Mouse (Mus musculus): ENCODE measurements around the gene Gm5926. TPM values are rescaled to one million over a fixed set of nuclear protein-coding genes. Genes with fewer than 3 reads are reported as not detected.
"Not testable (repeated sequence)": the region's sequence is repeated elsewhere in the genome, so short reads cannot be mapped to it uniquely, and the experiment has no call there.

Gene Gm5926
- not detected for total RNA-seq (2021)

DNA sequence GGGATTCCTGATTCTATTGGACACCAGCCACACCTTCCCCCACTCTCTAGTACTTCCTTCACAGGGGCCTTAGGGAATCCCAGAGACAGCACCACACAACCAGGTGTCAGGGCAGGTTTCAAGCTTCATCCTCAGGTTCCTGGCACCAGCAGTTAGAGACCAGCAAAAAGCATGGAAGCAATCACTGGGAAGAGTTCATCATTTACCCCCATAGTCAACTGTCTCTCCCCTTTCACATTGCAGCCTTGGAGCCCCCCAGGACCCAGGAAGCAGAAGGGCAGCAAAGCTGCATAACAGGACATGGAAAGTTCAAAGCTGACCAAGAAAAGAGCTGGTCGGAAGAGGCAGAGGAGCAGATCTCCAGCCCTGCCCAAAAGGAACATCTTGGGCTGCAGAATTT, at the start of gene Gm5926:
Gm5926 (plus strand) TSS at position 301 of the 400 bp plus-strand sequence.
- DNase-seq (ENCODE audit: extremely low spot score in 1 of 2, low spot score in 1 of 2), result not testable (repeated sequence)

DNA sequence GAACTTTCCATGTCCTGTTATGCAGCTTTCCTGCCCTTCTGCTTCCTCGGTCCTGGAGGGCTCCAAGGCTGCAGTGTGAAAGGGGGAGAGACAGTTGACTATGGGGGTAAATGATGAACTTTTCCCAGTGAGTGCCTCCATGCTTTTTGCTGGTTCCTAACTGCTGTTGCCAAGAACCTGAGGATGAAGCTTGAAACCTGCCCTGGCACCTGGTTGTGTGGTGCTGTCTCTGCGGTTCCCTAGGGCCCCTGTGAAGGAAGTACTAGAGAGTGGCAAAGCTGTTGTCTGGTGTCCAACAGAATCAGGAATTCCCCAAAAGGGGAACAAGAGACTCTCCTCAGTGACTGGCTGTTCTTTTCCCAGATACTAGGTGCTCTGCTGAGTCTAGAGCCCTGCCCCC, 49.5 kb upstream of the Gm5926 start:
- not testable (repeated sequence) for DNase-seq (ENCODE audit: extremely low spot score in 1 of 2, low spot score in 1 of 2)

DNA sequence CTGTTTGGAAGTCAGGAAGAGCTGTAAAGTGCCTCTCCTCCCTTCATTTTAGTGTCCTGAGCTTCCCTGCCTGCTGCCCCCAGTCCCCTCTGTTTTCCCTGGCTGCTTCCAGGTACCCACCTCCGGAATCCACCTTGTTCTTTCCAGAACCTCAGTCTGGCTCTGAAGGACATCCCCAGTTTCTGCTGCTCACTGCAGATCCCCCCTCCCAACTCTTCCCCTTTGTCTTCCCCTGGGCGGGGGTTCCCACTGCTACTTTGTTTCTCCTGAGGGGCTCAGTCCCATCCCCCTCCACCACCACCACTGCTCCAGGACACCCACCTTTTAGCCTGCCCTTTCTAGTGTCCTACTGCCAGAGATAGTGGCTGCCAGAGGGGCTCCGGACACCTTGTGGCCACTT, 49.1 kb upstream of the Gm5926 start:
- not testable (repeated sequence) for DNase-seq (ENCODE audit: extremely low spot score in 1 of 2, low spot score in 1 of 2)

Other genes starting within 250 kb of the Gm5926 start
- not detected for gene Btbd35f1, start 90.7 kb upstream of the Gm5926 start, total RNA-seq (2021)
- not detected for gene Btbd35f21, start 75.4 kb downstream of the Gm5926 start, total RNA-seq (2021)
- gene Btbd35f30, start 243.9 kb downstream of the Gm5926 start, total RNA-seq (2021), result not detected

Measured in layer of hippocampus, postnatal 25 days (tissue).